Mouse (Mus musculus): ENCODE measurements at regions not wholly inside any gene's neighbourhood (a gene's known extent, or its start where the extent isn't known, plus 50 kb on each side); places are given as distances from the start of the nearest gene placed in this dataset.

- ATAC-seq (ENCODE audit: low FRiP score, low TSS enrichment) = no peak
- no peak overlapping the region for H3K27ac ChIP-seq (replicated peaks)
- 60% methylated on average over 4 of the region's 4 CpGs for WGBS
These were observed 278.1 kb downstream of the Tmsb4x start for GRCm38 (mm10) chrX:166931048-166931447.

GRCm38 (mm10) chrX:166929716-166930420 lies 279.2 kb downstream of the Tmsb4x start:
- ATAC-seq (ENCODE audit: low FRiP score, low TSS enrichment) = no peak
- no peak for DNase-seq (ENCODE audit: low spot score)
- Histone ChIP-seq H3K4me3 (ENCODE audit: low read depth, low read length) (no peak overlapping the region), H3K4me1 (replicated peaks; ENCODE audit: control insufficient read depth, insufficient read depth) (no peaks in the 10 kb centered on the region), H3K36me3 (ENCODE audit: control insufficient read depth, insufficient read depth, low read length) (no peaks in the 10 kb centered on the region), H3K27ac (replicated peaks) (no peak overlapping the region), H3K9me3 (ENCODE audit: control insufficient read depth, low read length) (no peaks in the 10 kb centered on the region), H3K27me3 (ENCODE audit: control insufficient read depth, insufficient read depth, low read length) (no peaks in the 10 kb centered on the region), H3K9ac (ENCODE audit: low read length) (no peak overlapping the region), H3K4me2 (replicated peaks; ENCODE audit: low read depth) (no peak overlapping the region)
- TF ChIP-seq EP300 (optimal IDR thresholded peaks at IDR 0.05) (no peak), CTCF (IDR thresholded peaks at IDR 0.05; ENCODE audit: low read depth) (no peak)
- WGBS = 71% methylated on average over 6 of the region's 6 CpGs

More at GRCm38 (mm10) chrX:166931048-166931447, 278.1 kb downstream of the Tmsb4x start:
- DNase-seq (ENCODE audit: low spot score) = no peak
- no peaks in the 10 kb centered on the region for H3K4me1 ChIP-seq (replicated peaks; ENCODE audit: control insufficient read depth, insufficient read depth)
- H3K4me3 ChIP-seq (ENCODE audit: low read depth, low read length) = no peak overlapping the region
- H3K27me3 ChIP-seq (ENCODE audit: control insufficient read depth, insufficient read depth, low read length) = no peaks in the 10 kb centered on the region
- H3K9me3 ChIP-seq (ENCODE audit: control insufficient read depth, low read length) = no peaks in the 10 kb centered on the region
- TF ChIP-seq EP300 (optimal IDR thresholded peaks at IDR 0.05) (no peak), CTCF (IDR thresholded peaks at IDR 0.05; ENCODE audit: low read depth) (no peak)
- H3K4me2 ChIP-seq (replicated peaks; ENCODE audit: low read depth) = no peak overlapping the region
- H3K36me3 ChIP-seq (ENCODE audit: control insufficient read depth, insufficient read depth, low read length) = no peaks in the 10 kb centered on the region
- no peak overlapping the region for H3K9ac ChIP-seq (ENCODE audit: low read length)

- WGBS = 43% methylated on average over 2 of the region's 2 CpGs
- H3K27ac ChIP-seq (replicated peaks) = no peak overlapping the region
These were observed 293.7 kb downstream of the Tmsb4x start for GRCm38 (mm10) chrX:166915356-166915953.

GRCm38 (mm10) chrX:166906602-166907001 lies 302.5 kb downstream of the Tmsb4x start:
- TF ChIP-seq EP300 (optimal IDR thresholded peaks at IDR 0.05) (no peak), CTCF (IDR thresholded peaks at IDR 0.05; ENCODE audit: low read depth) (no peak)
- no peaks in the 10 kb centered on the region for H3K4me1 ChIP-seq (replicated peaks; ENCODE audit: control insufficient read depth, insufficient read depth)
- WGBS = 58% methylated on average over 6 of the region's 6 CpGs
- H3K9me3 ChIP-seq (ENCODE audit: control insufficient read depth, low read length) = no peaks in the 10 kb centered on the region
- H3K4me3 ChIP-seq (ENCODE audit: low read depth, low read length) = no peak overlapping the region
- no peaks in the 10 kb centered on the region for H3K36me3 ChIP-seq (ENCODE audit: control insufficient read depth, insufficient read depth, low read length)
- no peaks in the 10 kb centered on the region for H3K27me3 ChIP-seq (ENCODE audit: control insufficient read depth, insufficient read depth, low read length)
- DNase-seq (ENCODE audit: low spot score) = no peak
- no peak overlapping the region for H3K4me2 ChIP-seq (replicated peaks; ENCODE audit: low read depth)
- H3K27ac ChIP-seq (replicated peaks) = no peak overlapping the region
- no peak for ATAC-seq (ENCODE audit: low FRiP score, low TSS enrichment)
- H3K9ac ChIP-seq (ENCODE audit: low read length) = no peak overlapping the region

More at GRCm38 (mm10) chrX:166915356-166915953, 293.7 kb downstream of the Tmsb4x start:
- no peak overlapping the region for H3K9ac ChIP-seq (ENCODE audit: low read length)
- TF ChIP-seq CTCF (IDR thresholded peaks at IDR 0.05; ENCODE audit: low read depth) (no peak), EP300 (optimal IDR thresholded peaks at IDR 0.05) (no peak)
- DNase-seq (ENCODE audit: low spot score) (no peak), ATAC-seq (ENCODE audit: low FRiP score, low TSS enrichment) (no peak)
- no peak overlapping the region for H3K4me3 ChIP-seq (ENCODE audit: low read depth, low read length)
- H3K4me1 ChIP-seq (replicated peaks; ENCODE audit: control insufficient read depth, insufficient read depth) = no peaks in the 10 kb centered on the region
- no peaks in the 10 kb centered on the region for H3K36me3 ChIP-seq (ENCODE audit: control insufficient read depth, insufficient read depth, low read length)
- no peaks in the 10 kb centered on the region for H3K27me3 ChIP-seq (ENCODE audit: control insufficient read depth, insufficient read depth, low read length)
- H3K9me3 ChIP-seq (ENCODE audit: control insufficient read depth, low read length) = no peaks in the 10 kb centered on the region
- H3K4me2 ChIP-seq (replicated peaks; ENCODE audit: low read depth) = no peak overlapping the region

- Histone ChIP-seq H3K27me3 (ENCODE audit: control insufficient read depth, insufficient read depth, low read length) (no peaks in the 10 kb centered on the region), H3K27ac (replicated peaks) (no peak overlapping the region), H3K4me3 (ENCODE audit: low read depth, low read length) (no peak overlapping the region), H3K9ac (ENCODE audit: low read length) (no peak overlapping the region), H3K4me2 (replicated peaks; ENCODE audit: low read depth) (no peak overlapping the region), H3K9me3 (ENCODE audit: control insufficient read depth, low read length) (no peaks in the 10 kb centered on the region), H3K36me3 (ENCODE audit: control insufficient read depth, insufficient read depth, low read length) (no peaks in the 10 kb centered on the region), H3K4me1 (replicated peaks; ENCODE audit: control insufficient read depth, insufficient read depth) (no peaks in the 10 kb centered on the region)
- no peak for DNase-seq (ENCODE audit: low spot score)
- ATAC-seq (ENCODE audit: low FRiP score, low TSS enrichment) = no peak
- TF ChIP-seq CTCF (IDR thresholded peaks at IDR 0.05; ENCODE audit: low read depth) (no peak), EP300 (optimal IDR thresholded peaks at IDR 0.05) (no peak)
- 69% methylated on average over 6 of the region's 6 CpGs for WGBS
These were observed 308.4 kb downstream of the Tmsb4x start for GRCm38 (mm10) chrX:166900761-166901160.

- Histone ChIP-seq H3K27ac (replicated peaks) (no peak overlapping the region), H3K9ac (ENCODE audit: low read length) (no peak overlapping the region), H3K4me2 (replicated peaks; ENCODE audit: low read depth) (no peak overlapping the region), H3K9me3 (ENCODE audit: control insufficient read depth, low read length) (no peaks in the 10 kb centered on the region), H3K4me1 (replicated peaks; ENCODE audit: control insufficient read depth, insufficient read depth) (no peaks in the 10 kb centered on the region), H3K27me3 (ENCODE audit: control insufficient read depth, insufficient read depth, low read length) (no peaks in the 10 kb centered on the region), H3K4me3 (ENCODE audit: low read depth, low read length) (no peak overlapping the region), H3K36me3 (ENCODE audit: control insufficient read depth, insufficient read depth, low read length) (no peaks in the 10 kb centered on the region)
- no peak for TF ChIP-seq CTCF (IDR thresholded peaks at IDR 0.05; ENCODE audit: low read depth)
- no peak for TF ChIP-seq EP300 (optimal IDR thresholded peaks at IDR 0.05)
- WGBS = 45% methylated on average over 2 of the region's 2 CpGs
- DNase-seq (ENCODE audit: low spot score) = no peak
- ATAC-seq (ENCODE audit: low FRiP score, low TSS enrichment) = no peak
These were observed 309.7 kb upstream of the Egfl6 start for GRCm38 (mm10) chrX:166895199-166895598.

Data from stomach, postnatal 0 days (tissue).